8 mouse cellular contexts compared by ENCODE assay signal in the genomic region with DNA sequence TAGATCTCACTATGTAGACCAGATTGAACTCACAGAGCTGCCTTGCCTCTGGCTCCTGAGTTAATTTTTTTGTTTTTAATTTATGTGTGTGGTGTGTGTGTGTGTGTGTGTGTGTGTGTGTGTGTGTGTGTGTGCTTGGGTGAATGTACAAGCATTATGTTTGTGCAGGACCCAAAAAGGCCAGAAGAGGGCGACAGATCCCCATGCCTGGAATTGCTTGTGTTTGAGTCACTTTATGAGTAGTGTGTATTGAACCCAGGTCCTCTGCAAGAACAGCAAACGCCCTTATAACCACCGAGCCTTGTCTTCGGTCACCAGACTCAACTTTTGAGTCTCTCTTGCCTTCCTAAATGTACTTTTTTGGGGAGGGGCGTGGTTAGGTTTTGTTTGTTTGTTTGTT. TPM values are rescaled to one million over a fixed set of nuclear protein-coding genes. Genes with fewer than 3 reads are reported as not detected.
DNase-seq lines count a peak whose midpoint lies in the region; ATAC-seq lines count a peak whose summit lies in the region.

No protein-coding gene starts in this region.

- peaks cover 5% of the 10 kb centered on the region; the same call in 1 of the 2 replicates for H3K4me1 ChIP-seq in forebrain, embryonic 14.5 days (ENCODE audit: control insufficient read depth, insufficient read depth, low read length)
- H3K4me1 ChIP-seq in forebrain, embryonic 13.5 days: peaks cover 15% of the 10 kb centered on the region

- no peak for ATAC-seq in forebrain, embryonic 14.5 days
- no peak for ATAC-seq in forebrain, embryonic 13.5 days

- H3K27me3 ChIP-seq in forebrain, embryonic 14.5 days (replicated peaks; ENCODE audit: control insufficient read depth, insufficient read depth, low read length): no peaks in the 10 kb centered on the region
- H3K27me3 ChIP-seq in forebrain, embryonic 13.5 days: no peaks in the 10 kb centered on the region

- no peak overlapping the region for H3K27ac ChIP-seq in forebrain, embryonic 14.5 days (ENCODE audit: low read depth, low read length)
- H3K27ac ChIP-seq in forebrain, embryonic 13.5 days: no peak overlapping the region

- intact Hi-C loops in heart, postnatal 14 days (cut with DNase I): loop anchor here (5.0 kb wide), 1 partner anchor 265 kb away; no protein-coding TSS in a partner anchor

- no peak overlapping the region for H3K4me2 ChIP-seq in forebrain, embryonic 14.5 days (ENCODE audit: low read length)
- no peak overlapping the region for H3K4me2 ChIP-seq in forebrain, embryonic 13.5 days

- WGBS in forebrain, embryonic 14.5 days: 68% methylated on average over 5 of the region's 5 CpGs
- 73% methylated on average over 5 of the region's 5 CpGs for WGBS in forebrain, embryonic 13.5 days

- H3K9me3 ChIP-seq in forebrain, embryonic 14.5 days (replicated peaks; ENCODE audit: control insufficient read depth, low read length): no peaks in the 10 kb centered on the region
- H3K9me3 ChIP-seq in forebrain, embryonic 13.5 days (replicated peaks): no peaks in the 10 kb centered on the region

- H3K36me3 ChIP-seq in forebrain, embryonic 14.5 days (ENCODE audit: control insufficient read depth, insufficient read depth, low read length): peaks cover 14% of the 10 kb centered on the region; the same call in 1 of the 2 replicates
- H3K36me3 ChIP-seq in forebrain, embryonic 13.5 days (ENCODE audit: poor library complexity, severe bottlenecking): peaks cover 28% of the 10 kb centered on the region

- H3K9ac ChIP-seq in forebrain, embryonic 14.5 days (ENCODE audit: low read length): no peak overlapping the region
- H3K9ac ChIP-seq in forebrain, embryonic 13.5 days: no peak overlapping the region

- no peak overlapping the region for H3K4me3 ChIP-seq in forebrain, embryonic 14.5 days (ENCODE audit: low read depth, low read length)
- H3K4me3 ChIP-seq in forebrain, embryonic 13.5 days: no peak overlapping the region

- DNase-seq in forebrain, embryonic 14.5 days (ENCODE audit: low spot score): peak; percentile 48
- DNase-seq in ovary, postnatal 36 days (ENCODE audit: low spot score): peak; percentile 20
- DNase-seq in ovary, postnatal 10 days (ENCODE audit: low spot score): no peak
- DNase-seq in adrenal gland, adult 8-10 months: peak; percentile 40
- peak; percentile 36 to 69 for DNase-seq in heart, postnatal 14 days
- DNase-seq in lung, postnatal 10 days: peak; percentile 65
- peak; percentile 64 to 75 for DNase-seq in thymus, postnatal 36 days

RNA-seq across cellular contexts. Expression of gene Gtf2h3, which starts 23.4 kb away (rescaled TPM):
- 62.9 and 67.3 TPM in 2 replicates for polyA plus RNA-seq in forebrain, embryonic 14.5 days (2014; fragmentation: Nextera tagmentation; extraction: Ambion mirVana)
- polyA plus RNA-seq in forebrain, embryonic 13.5 days (2015; fragmentation: Nextera tagmentation; extraction: Ambion mirVana): 64.7 and 66.9 TPM in 2 replicates
- 10 to 100 TPM; 30.5 to 50.1 (median 40.8) TPM for total RNA-seq in adrenal gland, adult 8-10 months (2022)
- 10 to 100 TPM; 20.2 to 22.1 TPM for total RNA-seq in heart, postnatal 14 days (2021)

RNA-seq across cellular contexts. Expression of gene Eif2b1, which starts 23.4 kb away (rescaled TPM):
- polyA plus RNA-seq in forebrain, embryonic 14.5 days (2014; fragmentation: Nextera tagmentation; extraction: Ambion mirVana): 79.9 and 81.9 TPM in 2 replicates
- 72.8 and 74.4 TPM in 2 replicates for polyA plus RNA-seq in forebrain, embryonic 13.5 days (2015; fragmentation: Nextera tagmentation; extraction: Ambion mirVana)
- total RNA-seq in adrenal gland, adult 8-10 months (2022): 10 to 100 TPM; 41.9 to 46.9 (median 45.6) TPM
- 10 to 100 TPM; 33.7 to 37.2 TPM for total RNA-seq in heart, postnatal 14 days (2021)

RNA-seq across cellular contexts. Expression of gene Atp6v0a2, which starts 26.0 kb away (rescaled TPM):
- polyA plus RNA-seq in forebrain, embryonic 14.5 days (2014; fragmentation: Nextera tagmentation; extraction: Ambion mirVana): 36.6 and 38.2 TPM in 2 replicates
- 44.7 and 45.9 TPM in 2 replicates for polyA plus RNA-seq in forebrain, embryonic 13.5 days (2015; fragmentation: Nextera tagmentation; extraction: Ambion mirVana)
- 10 to 100 TPM; 81.1 to 95.2 (median 84.6) TPM for total RNA-seq in adrenal gland, adult 8-10 months (2022)
- 10 to 100 TPM; 41.9 to 45.9 TPM for total RNA-seq in heart, postnatal 14 days (2021)

RNA-seq across cellular contexts. Expression of gene Ddx55, which starts 49.7 kb away (rescaled TPM):
- 16.8 and 21.2 TPM in 2 replicates for polyA plus RNA-seq in forebrain, embryonic 14.5 days (2014; fragmentation: Nextera tagmentation; extraction: Ambion mirVana)
- 23.3 and 25.5 TPM in 2 replicates for polyA plus RNA-seq in forebrain, embryonic 13.5 days (2015; fragmentation: Nextera tagmentation; extraction: Ambion mirVana)
- 10 to 100 TPM; 13.4 to 28.4 (median 22.0) TPM for total RNA-seq in adrenal gland, adult 8-10 months (2022)
- total RNA-seq in heart, postnatal 14 days (2021): 1 to 10 TPM; 5.4 to 6.7 TPM
